Mouse (Mus musculus) heart, postnatal 36 days (tissue): ENCODE results near the gene Celf5. TPM values are rescaled to one million over a fixed set of nuclear protein-coding genes. Genes with fewer than 3 reads are reported as not detected.
"Not testable (repeated sequence)": the region's sequence is repeated elsewhere in the genome, so short reads cannot be mapped to it uniquely, and the experiment has no call there.

Experiments
- DNase-seq, 2 experiments: peaks; one replicate each; pipeline ENCODE4 v3.0.0; 2021 to 2022
- intact Hi-C: fragments of 180-260 bp; cut with DNase I; formaldehyde crosslinking; loops from one replicate; pipeline ENCODE4 v1.15.1; 2025
- total RNA-seq, 2 experiments: library from RNA; stranded (reverse); gene quantifications; 2 replicates each; pipeline ENCODE4 v1.2.3; 2021

Gene Celf5
- total RNA-seq, 2 experiments from 2014 or later: 0.24 TPM; not detected in 1

DNA sequence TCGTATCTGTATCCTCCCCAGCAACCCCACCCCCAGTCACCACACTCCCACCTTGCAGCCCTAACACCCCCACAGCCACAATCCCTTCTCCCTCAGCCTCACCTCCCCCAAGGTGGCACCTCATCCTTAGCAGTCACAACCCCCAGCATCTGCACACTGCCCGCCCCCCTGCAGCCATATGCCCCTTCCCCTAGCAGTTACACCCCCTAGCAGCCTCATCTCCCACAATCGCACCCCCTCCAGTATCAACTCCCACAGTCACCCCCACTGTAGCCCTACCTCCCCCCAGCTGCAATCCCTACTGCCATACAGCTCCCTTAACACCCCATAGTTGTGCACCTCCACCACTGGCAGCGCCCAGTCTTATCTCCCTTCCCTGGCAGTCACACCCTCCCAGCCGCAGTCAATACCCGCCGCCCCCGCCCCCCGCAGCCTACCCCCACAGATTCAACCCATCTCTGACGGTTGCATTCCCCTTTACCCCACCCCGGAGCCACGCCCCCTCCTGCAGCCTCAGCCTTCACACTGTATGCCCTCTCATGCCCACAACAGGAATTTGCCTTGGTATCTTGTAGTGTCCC is 25.4 kb downstream of the Celf5 start:
- intact Hi-C loops: no loop called here
- DNase-seq: no peak

DNA sequence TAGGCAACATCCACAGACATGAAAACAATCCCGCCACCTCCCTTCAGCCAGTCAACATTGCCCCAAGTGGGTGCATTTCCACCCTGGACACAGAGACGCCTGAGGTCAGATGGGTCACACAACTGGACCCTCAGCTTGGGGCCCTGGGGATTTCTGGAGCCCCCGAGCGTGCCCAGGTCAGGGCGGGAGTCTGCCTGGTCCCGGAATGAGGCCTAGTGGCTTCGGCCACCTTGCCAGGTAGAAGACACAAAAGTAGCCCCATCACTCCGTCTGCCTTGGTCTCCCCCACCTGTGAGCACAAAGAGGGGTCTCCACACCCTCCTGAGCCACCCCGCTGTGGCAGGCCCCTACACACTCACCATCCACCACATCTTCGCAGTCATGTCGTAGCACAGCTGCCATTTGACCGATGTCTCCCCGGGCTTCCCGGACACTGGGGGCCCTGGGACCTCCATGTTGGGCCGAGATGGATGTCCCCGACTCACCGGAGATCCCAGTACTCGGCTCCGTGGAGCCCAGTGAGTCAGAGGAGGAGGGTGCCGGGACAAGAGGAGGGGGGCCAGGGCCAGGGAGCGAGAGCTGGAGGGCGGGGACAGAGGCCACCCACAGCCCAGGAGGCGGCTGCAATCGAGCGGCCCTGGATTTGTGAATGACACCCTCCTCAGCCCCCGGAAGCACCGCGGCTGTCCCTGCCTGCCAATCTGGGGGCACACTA is 27.2 kb downstream of the Celf5 start, which contains the start of gene Nfic:
Nfic (minus strand) TSS at position 455 of the 715 bp plus-strand sequence.
- intact Hi-C loops: no loop called here
- DNase-seq: no peak

DNA sequence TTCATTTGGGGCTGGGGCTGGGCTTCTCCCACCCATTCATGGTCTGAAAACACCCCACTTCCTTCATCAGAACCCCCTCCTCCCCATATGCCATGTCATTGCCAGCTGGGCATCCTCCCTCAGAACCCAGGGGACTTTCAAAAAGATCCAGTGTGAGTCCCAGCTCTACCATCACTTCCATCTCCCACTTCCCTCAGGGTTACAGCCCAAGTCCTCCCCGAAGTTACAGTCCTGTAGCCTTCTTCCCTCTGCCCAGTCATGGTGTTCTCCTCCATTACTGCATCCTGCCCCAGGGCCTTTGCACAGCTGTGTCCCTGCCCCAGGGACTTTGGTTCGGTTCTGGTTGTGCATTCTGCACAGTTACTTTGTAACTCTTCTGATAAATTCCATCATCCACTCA is 28.4 kb downstream of the Celf5 start:
- intact Hi-C loops: no loop called here
- no peak for DNase-seq

DNA sequence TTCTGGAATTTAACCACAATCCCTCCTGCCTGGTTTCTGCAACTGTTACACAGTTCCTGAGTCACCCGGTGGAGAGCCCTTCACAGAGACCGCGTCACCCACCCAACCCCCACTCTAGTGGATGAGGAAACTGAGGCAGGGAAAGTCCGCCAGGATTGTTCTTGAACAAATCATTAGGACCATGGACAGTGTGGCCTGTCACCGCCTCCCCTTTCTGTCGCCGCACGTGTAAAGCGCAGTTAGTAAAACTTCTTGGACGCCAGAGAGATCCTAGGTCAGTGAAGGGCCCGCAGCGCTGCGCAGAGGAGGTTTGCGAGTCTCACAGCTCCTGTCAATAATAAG is 29.6 kb downstream of the Celf5 start:
- DNase-seq: no peak
- intact Hi-C loops: no loop called here

DNA sequence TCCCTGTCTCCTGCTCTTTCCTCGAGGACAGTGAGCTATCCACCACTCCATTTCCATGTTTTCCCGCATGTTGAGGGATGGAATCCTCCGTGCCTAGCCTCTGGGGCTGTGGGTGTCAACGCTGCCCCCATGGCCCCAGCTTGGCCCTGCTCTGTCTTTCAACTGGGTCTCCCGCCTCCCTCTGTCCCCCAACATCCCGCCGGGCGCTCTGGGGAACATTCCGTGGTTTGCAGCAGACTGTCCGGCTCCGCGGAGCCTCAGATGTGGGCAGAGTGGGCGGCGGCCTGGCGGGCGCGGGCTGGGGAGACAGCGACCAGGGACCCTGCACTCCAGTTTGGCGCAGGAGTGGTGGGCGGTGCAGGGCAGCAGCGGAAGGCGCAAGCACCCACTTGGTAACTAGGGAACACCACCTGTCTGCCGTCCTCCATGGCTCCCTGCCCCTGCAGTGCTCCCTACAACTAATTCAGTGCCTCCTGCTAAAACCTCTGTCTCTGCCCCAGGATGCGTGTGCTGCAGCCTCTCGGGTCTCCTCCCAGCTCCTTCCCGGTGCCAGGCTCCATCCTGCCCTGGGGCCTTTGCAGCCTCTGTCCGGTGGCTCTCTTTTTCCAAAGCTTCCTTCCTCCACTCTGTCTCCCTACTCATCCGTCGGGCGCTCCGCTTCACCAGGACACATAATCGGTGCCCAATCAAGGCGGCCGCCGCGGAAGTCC is 30.1 kb downstream of the Celf5 start:
- DNase-seq: no peak
- intact Hi-C loops: no loop called here

DNA sequence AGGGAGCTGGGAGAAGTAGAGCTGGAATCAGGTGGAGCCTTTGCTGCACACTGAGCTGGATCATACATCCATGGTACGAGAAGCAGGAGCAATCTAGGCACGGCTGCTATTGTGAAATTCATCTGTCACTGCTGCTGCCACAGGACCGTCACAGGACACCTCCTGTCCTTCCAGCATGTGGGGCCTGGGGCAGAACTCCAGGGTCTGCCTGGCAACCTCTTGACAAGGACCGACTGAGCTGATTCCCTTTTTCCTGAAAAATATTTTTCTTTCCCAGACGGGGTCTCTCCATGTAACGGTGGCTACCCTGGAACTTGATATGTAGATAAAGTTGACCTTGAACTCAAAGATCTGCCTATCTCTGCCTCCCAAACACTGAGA is 31.2 kb downstream of the Celf5 start:
- DNase-seq: no peak
- intact Hi-C loops: no loop called here

DNA sequence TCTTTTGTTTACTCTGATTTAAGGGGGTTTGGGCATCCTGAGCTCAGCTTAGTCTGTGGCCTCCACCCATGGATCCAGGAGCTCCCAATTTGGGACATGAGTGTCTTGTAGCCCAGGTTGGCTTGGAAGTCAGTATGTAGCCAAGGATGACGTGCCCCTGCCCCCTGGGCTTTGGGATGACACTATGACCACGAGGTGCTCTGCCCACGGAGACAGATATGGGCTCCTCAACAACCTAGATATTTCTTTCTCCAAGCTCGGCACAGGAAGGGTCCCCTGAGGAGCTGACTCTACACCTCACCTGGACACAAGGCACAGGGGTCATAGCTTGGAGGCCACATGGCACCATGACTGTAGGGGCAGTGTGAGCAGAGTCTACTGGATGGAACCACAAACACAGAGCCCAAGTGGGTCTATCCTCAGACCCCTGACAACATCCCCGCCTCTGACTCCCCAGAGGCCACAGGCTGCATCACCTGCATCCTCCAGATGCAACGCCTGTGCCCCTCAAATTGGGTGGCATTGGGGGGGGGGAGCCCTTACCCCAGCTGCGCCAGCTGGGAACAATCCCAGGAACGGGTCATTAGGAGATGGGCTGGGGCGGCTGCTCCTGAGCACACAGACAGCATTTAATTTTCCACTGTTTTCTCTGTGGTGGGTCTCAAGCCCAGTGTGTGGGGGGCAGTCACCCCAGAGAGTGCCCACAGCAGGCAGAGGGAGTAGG is 31.7 kb downstream of the Celf5 start:
- DNase-seq: no peak
- intact Hi-C loops: loop anchor here (1.0 kb wide), 2 partner anchors 62 to 163 kb away; partner anchors contain the start of gene Gm48552

DNA sequence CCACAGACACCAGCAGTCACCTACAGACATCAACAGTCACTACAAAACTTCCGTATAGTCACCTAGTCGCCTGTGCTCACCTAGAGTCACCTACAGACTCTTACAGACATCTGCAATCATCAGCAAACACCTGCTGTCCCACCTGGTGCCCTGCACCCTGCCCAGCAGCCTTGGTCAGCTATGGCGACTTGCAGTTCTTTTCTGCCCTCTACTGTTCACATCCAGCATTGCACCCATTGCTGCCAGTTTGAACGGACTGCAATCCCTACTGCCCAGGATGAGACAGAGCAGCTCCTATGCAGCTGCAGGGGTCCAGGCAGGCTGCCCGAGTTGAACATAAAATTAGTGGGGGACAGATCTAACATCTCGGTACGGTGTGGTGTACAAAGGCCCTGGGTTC is 32.4 kb downstream of the Celf5 start:
- DNase-seq: peak; percentile 87
- intact Hi-C loops: loop anchor here (1.0 kb wide), 2 partner anchors 61 to 162 kb away; partner anchors contain the start of gene Gm48552

DNA sequence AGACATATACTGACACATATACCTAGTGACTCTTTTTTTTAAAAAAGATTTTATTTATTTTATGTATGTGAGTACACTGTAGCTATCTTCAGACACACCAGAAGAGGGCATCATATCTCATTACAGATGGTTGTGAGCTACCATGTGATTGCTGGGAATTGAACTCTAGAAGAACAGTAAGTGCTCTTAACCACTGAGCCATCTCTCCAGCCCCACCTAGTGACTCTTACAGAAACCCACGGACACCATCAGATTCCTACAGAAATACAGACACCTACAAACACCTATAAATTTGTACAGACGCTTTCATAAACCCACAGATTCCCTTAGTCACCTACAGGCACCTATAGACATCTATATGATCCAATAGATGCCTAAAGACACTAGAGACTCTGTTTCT is 37.0 kb downstream of the Celf5 start:
- intact Hi-C loops: loop anchor here (10.0 kb wide), 1 partner anchor 251 kb away; no protein-coding TSS in a partner anchor
- DNase-seq: not testable (repeated sequence)

DNA sequence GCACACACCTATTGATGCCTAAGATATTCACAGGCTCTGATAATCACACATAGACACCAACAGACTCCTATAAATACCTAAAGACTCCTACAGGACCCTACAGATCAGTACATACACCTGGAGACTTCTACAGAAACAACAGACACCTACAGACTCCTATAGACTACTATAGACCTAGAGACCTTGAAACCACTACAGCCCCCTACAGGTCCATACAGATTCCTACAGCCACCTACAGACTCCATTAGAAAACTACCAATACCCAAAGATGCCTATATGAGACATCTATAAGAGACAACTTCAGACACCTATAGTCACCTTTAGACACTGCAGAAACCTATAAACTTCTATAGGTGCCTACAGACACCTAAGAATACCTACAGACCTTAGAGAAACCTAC is 41.5 kb downstream of the Celf5 start:
- no peak for DNase-seq
- intact Hi-C loops: loop anchor here (2.0 to 10.0 kb wide), 3 partner anchors 32 to 246 kb away; no protein-coding TSS in a partner anchor

DNA sequence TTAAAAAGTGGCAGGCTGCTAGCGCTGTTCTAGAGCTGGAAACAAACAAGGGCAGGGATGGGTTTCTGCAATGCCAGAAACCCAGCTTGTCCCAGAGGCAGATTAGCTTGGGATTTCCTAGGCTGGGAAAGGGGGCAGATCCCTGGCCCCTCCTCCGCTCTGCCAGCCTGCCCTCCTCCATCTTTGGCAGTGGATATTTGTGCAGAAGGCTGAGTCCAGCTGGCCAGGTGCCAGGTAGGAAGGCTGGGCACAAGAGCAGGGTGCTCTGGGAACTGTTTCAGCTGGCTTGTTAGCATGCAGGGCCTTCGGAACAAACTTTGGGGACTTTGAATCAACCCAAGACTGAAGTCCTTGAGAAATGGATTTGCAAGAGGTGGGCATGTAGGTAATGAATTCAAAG is 47.1 kb downstream of the Celf5 start:
- DNase-seq: peak; percentile 74 to 75
- intact Hi-C loops: no loop called here

DNA sequence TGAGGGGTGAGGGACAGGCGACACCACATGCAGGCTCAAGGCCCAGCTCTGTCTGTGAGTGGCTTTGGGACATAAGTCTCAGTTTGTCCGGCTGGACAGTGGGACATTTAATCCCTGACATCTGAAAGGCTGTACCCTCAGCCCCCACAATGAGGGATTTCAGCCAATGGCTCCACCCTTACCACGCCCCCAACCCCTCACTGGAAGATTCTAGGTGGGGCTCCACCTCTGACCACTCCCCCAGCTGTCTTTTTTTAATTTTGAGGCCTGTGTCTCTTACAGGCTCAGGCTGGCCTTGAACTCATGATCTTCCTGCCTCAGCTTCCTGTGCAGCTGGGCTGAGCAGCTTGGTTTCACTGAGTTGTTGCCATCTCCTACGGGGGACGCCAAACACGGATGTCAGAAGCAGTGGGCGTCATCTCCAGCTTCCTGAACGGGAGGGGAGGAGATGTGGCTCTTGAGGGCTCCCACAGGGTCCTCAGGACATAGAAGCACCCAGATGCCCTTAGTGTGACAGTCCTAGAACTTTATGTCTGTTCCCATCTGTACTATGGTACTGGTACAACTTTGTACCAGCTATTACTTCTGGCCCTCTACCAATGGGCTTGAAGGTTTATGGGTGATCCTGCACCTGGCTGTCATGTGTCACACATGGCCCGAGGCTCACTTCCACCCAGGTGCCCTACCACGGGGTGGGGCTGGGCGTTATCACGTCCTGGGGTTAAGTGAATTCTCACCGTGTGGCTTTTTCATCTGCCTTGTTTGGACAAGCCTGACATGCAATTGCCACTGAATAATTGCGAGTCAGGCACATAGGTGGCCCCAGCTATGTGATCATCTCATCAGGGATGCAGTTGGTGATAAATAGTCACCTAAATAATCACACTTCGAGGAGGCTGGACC is 47.9 kb downstream of the Celf5 start:
- intact Hi-C loops: loop anchor here (1.0 kb wide), 1 partner anchor 14 kb away; no protein-coding TSS in a partner anchor
- peak in 1 of 2 experiments; percentile 5 for DNase-seq

DNA sequence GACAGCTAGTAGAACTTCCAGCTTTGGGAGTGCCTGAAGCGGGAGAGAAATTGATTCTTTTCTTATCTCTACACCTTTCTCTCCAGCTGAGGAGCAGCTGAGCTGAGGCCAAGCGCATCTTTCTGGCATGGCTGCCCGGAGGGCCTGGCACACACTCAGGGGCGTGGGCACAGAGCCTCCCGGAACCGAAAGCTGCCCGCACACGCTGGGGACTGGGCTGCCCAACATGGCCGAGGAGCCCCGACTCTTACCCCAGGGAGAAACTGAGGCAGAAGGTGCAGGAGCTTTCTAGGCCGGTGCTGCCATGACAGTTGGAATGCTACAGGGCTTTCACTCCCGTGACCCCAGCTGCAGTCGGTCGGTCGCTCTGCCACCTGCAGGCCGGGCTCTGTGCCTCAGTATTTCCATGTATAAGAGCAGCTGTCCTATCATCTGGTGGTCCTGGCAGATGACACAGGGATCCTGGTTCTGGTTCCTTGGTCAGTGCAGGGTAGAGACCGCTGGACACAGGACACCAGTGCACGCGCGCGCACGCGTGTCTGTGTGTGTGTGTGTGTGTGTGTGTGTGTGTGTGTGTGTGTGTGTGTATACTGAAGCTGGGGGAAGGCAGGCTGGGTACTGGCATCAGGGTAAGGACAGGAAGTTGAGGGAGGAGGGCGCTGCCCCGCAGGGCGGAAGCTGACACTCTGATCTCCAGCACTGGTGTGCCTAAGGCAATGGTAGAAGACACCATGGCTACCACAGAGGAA is 48.8 kb downstream of the Celf5 start:
- intact Hi-C loops: loop anchor here (1.0 kb wide), 1 partner anchor 15 kb away; no protein-coding TSS in a partner anchor
- DNase-seq: peak; percentile 46 to 47

DNA sequence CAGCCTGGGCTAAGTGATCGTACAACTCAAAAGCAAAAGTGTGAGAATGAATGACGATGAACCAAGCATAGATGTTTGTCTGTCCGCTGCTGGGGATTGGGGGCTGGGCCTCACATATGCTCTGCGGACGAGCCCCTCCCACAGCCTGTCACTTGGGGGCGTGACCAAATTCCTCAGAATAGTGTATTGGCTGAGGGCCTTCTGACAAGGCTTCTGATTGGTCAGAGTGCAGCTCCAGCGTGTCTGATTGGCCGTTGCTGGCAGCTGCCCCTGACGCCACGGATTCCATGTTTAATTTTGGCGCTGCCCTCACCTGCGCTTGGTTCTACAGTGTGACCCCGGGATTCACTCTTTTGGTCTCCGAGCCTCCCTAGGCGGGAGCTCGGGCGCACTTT is 49.6 kb downstream of the Celf5 start:
- DNase-seq: peak; percentile 88 to 90
- intact Hi-C loops: no loop called here

DNA sequence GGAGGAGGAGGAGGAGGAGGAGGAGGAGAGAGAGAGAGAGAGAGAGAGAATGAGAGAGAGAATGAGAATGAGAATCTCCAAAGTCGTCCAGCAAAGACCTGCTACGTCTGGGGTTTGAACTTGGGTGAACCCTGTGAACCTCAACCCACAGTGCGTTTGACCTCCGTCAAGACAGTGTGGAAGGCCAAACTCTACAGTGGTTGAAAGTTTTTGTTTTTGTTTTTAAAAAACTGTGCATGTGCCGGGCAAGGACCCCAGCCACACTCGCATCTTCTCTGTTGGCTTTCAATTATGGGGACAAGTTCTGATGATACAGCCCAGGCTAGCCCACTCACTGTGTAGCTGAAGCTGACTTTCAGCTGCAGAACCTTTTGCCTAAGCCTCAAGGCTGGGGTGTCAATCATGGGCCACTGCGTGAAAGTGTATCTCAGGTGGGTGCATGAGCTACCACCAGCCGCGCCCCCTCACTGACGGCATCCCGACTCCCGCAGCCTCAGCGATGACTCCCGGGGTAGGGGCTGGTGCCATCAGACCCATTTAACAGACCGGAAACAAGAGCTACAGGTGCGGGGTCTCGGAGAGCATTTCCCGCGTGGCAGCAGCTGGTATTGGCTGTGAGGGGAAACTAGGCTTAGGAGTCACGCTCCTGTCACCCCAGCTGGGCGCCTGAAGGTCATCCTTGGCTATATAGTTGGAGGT is 50.2 kb downstream of the Celf5 start:
- DNase-seq: peak in 1 of 2 experiments; percentile 4
- intact Hi-C loops: no loop called here

DNA sequence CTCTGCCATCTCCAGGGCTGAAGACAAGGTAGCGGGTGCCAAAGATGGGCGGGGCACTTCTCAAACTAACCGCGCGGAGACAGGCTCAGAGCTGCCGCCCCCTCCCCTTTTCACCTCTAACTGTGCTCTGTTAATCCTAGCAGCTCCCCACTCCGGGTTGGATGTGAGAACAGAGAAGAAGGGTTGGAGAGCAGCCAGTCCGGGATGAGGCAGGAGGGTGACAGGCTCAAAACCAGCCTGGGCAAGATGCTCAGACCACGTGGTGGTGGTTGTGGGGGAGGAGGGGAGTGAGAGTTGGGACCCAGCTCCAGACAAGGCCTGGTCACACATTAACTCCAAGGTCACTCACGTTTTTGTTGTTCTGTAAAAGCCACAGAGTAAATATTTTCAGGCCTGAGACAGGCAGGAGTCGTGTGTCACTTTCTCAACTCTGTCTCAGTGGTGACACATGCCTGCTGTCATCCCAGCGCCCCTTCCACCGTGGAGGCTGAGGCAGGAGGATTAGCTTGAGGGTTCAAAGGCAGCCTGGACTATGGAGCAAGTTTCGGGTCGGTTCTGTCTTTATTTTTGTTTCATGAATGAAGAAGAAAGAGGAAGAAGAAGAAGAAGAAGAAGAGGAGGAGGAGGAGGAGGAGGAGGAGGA is 50.9 kb downstream of the Celf5 start:
- DNase-seq: peak; percentile 20 to 27
- intact Hi-C loops: no loop called here

DNA sequence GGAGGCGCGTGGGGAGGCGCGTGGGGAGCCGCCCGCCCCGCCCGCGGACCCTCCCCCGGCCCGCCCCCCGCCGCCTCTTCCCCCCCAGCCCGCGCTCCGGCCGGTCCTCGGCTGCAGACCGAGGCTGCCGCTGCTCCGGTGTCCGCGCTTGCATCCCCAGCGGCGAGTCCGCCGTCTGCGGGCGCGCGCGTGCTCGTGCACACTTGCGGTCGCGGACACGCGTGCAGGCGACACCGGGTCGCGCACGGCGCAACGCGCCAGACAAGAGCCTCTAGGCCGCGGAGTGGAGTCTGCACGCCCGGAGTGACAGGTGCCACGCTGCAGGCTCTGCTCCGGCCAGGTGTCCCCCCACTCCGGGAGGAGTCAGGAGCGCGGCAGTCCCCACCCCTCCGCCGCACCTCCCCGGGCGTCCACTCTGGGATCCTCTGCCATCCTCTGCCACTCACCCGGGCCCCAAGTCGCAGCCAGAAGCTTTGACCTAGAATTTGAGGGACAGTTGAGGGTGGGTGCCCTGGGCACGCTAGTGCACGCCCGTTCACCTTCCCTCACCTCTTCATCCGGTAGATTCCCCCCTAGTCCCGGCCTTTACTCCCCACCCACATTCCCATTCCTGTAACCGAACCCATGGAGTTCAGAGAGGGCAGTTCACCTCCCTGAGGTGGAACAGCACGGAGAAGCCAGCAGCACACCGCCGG is 51.5 kb downstream of the Celf5 start:
- DNase-seq: peak in 1 of 2 experiments; percentile 64

More for the DNA sequence above, 51.5 kb downstream of the Celf5 start:
- intact Hi-C loops: loop anchor here (1.0 kb wide), 1 partner anchor 17 kb away; no protein-coding TSS in a partner anchor
